Mouse (Mus musculus) kidney, embryonic 15.5 days (tissue): ENCODE results near the gene Efcab2. TPM values are rescaled to one million over a fixed set of nuclear protein-coding genes. Genes with fewer than 3 reads are reported as not detected.
A peak's percentile ranks its signal among the peaks of the same experiment; 100 is the strongest.

Experiments
- ATAC-seq: fragments of 200-750 bp; cut with Nextera tagmentation; replicated peaks from 2 replicates; pipeline ENCODE4 v1.8.0; 2017; ENCODE audit warnings: moderate TSS enrichment; ENCODE audit not compliant: low FRiP score
- H3K27ac ChIP-seq: fragments of 300-500 bp; sonication (generic); 2 replicates; pipeline ENCODE4 v1.5.1; 2015; ENCODE audit warnings: mild to moderate bottlenecking, inconsistent platforms
- H3K27me3 ChIP-seq: fragments of 300-500 bp; sonication (generic); 2 replicates; pipeline ENCODE4 v1.6.1; 2015; ENCODE audit warnings: inconsistent platforms
- H3K36me3 ChIP-seq: fragments of 300-500 bp; sonication (generic); 2 replicates; pipeline ENCODE4 v1.6.1; 2015; ENCODE audit warnings: inconsistent platforms
- H3K4me1 ChIP-seq: fragments of 300-500 bp; sonication (generic); 2 replicates; pipeline ENCODE4 v1.6.1; 2015; ENCODE audit warnings: inconsistent platforms
- H3K4me2 ChIP-seq: fragments of 300-500 bp; sonication (generic); 2 replicates; pipeline ENCODE4 v1.6.1; 2015; ENCODE audit warnings: moderate library complexity, mild to moderate bottlenecking, inconsistent platforms
- H3K4me3 ChIP-seq: fragments of 300-500 bp; sonication (generic); replicated peaks from 2 replicates; pipeline ENCODE4 v1.5.1; 2015; ENCODE audit warnings: mild to moderate bottlenecking, inconsistent platforms
- H3K9ac ChIP-seq: fragments of 300-500 bp; sonication (generic); 2 replicates; pipeline ENCODE4 v1.6.1; 2015; ENCODE audit warnings: mild to moderate bottlenecking, inconsistent platforms
- H3K9me3 ChIP-seq: fragments of 300-500 bp; sonication (generic); replicated peaks from 2 replicates; pipeline ENCODE4 v1.6.1; 2016; ENCODE audit warnings: inconsistent platforms
- WGBS: fragments of 180-500 bp; shearing (Covaris S2); methylation state at CpG from one replicate; pipeline ENCODE4 v1.1.7; 2015; ENCODE audit warnings: mixed read lengths; 5-methylcytosine and 5-hydroxymethylcytosine counted together
- polyA plus RNA-seq: library from polyadenylated mRNA; unstranded; fragments of >200 nt; fragmentation: Nextera tagmentation; extraction: Ambion mirVana; gene quantifications from 2 replicates; pipeline ENCODE4 v1.2.1, GENCODE M21; 2015

Gene Efcab2
- polyA plus RNA-seq, 1 experiment from 2014 or later, result 6.4 TPM

- Histone ChIP-seq H3K9me3 (no peaks in the 10 kb centered on the region), H3K36me3 (no peaks in the 10 kb centered on the region), H3K27me3 (no peaks in the 10 kb centered on the region), H3K4me1 (0 out of 2 replicates have a peak, but pooled peaks cover 4% of the 10 kb centered on the region), H3K4me3 (no peak overlapping the region), H3K27ac (no peak overlapping the region), H3K9ac (no peak overlapping the region), H3K4me2 (no peak overlapping the region)
- WGBS, result 22% methylated on average over 3 of the region's 3 CpGs
- peak; percentile 76 for ATAC-seq
These were observed 43.3 kb downstream of the Efcab2 start for GRCm38 (mm10) chr1:178449172-178449571.

DNA sequence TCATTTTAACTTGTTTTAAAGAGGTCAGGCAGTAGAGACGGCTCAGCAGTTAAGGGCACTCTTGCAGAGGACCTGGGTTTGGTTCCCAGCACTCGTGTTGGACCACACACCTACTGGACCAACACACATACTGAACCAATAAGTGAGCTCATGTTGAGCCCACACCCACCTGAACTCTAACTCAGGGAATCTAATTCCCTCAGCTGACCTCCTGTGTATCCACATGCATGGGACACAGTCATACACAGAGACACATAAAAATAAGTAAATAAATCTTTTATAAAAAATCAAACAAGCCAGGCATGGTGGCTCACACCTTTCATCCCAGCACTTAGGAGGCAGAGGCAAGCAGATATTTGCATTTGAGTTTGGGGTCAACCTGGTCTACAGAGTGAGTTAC is 44.0 kb downstream of the Efcab2 start:
- Histone ChIP-seq H3K27me3 (no peaks in the 10 kb centered on the region), H3K4me3 (no peak overlapping the region), H3K9ac (no peak overlapping the region), H3K36me3 (no peaks in the 10 kb centered on the region), H3K9me3 (no peaks in the 10 kb centered on the region), H3K4me1 (0 out of 2 replicates have a peak, but pooled peaks cover 4% of the 10 kb centered on the region), H3K4me2 (no peak overlapping the region), H3K27ac (no peak overlapping the region)
- ATAC-seq, result no peak
- 77% methylated on average over 2 of the region's 2 CpGs for WGBS

GRCm38 (mm10) chr1:178454125-178454524 is 48.2 kb downstream of the Efcab2 start:
- H3K27me3 ChIP-seq, result no peaks in the 10 kb centered on the region
- H3K4me1 ChIP-seq, result no peaks in the 10 kb centered on the region
- H3K4me2 ChIP-seq, result no peak overlapping the region
- WGBS, result 94% methylated on average over 3 of the region's 3 CpGs
- H3K36me3 ChIP-seq, result no peaks in the 10 kb centered on the region
- H3K4me3 ChIP-seq, result no peak overlapping the region
- no peak overlapping the region for H3K9ac ChIP-seq
- H3K9me3 ChIP-seq, result no peaks in the 10 kb centered on the region
- H3K27ac ChIP-seq, result no peak overlapping the region
- ATAC-seq, result no peak

- no peak overlapping the region for H3K9ac ChIP-seq
- H3K9me3 ChIP-seq, result no peaks in the 10 kb centered on the region
- ATAC-seq, result no peak
- no peak overlapping the region for H3K4me2 ChIP-seq
- H3K27me3 ChIP-seq, result no peaks in the 10 kb centered on the region
- whole genome bisulfite sequencing, result 81% methylated on average over 1 of the region's 1 CpGs
- H3K27ac ChIP-seq, result no peak overlapping the region
- H3K4me1 ChIP-seq, result no peaks in the 10 kb centered on the region
- H3K36me3 ChIP-seq, result no peaks in the 10 kb centered on the region
- H3K4me3 ChIP-seq, result no peak overlapping the region
These were observed 49.2 kb downstream of the Efcab2 start for GRCm38 (mm10) chr1:178455120-178455519.

DNA sequence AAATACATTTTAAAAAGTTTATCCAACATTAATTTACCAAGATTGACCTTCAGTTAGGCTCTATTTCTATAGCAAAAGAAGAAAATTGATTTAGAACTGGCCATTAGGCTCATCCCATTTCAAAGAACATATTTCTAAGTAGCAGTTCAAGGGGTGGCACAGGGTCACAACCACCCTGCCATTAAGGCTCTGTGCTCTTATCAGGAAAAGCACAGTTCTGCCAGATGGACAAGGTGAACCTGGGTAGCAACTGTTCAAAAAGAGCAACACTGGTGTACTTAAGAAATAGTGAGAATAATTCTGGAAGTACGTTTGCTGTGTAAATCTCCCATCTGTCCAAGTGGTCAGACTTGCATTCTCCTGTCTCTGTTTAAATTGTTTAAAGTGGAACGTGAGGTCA is 52.1 kb downstream of the Efcab2 start:
- ATAC-seq, result no peak
- H3K4me1 ChIP-seq, result no peaks in the 10 kb centered on the region
- H3K9me3 ChIP-seq, result no peaks in the 10 kb centered on the region
- no peak overlapping the region for H3K27ac ChIP-seq
- 58% methylated on average over 2 of the region's 2 CpGs for WGBS
- no peak overlapping the region for H3K4me3 ChIP-seq
- no peaks in the 10 kb centered on the region for H3K36me3 ChIP-seq
- no peaks in the 10 kb centered on the region for H3K27me3 ChIP-seq
- H3K4me2 ChIP-seq, result no peak overlapping the region
- H3K9ac ChIP-seq, result no peak overlapping the region

GRCm38 (mm10) chr1:178463712-178464111 is 57.8 kb downstream of the Efcab2 start:
- WGBS, result 0% methylated on average over 2 of the region's 2 CpGs
- Histone ChIP-seq H3K4me3 (no peak overlapping the region), H3K4me1 (no peaks in the 10 kb centered on the region), H3K36me3 (no peaks in the 10 kb centered on the region), H3K9ac (no peak overlapping the region), H3K9me3 (no peaks in the 10 kb centered on the region), H3K27ac (no peak overlapping the region), H3K27me3 (no peaks in the 10 kb centered on the region), H3K4me2 (no peak overlapping the region)
- ATAC-seq, result peak; percentile 94

- 35% methylated on average over 4 of the region's 4 CpGs for WGBS
- Histone ChIP-seq H3K27ac (no peak overlapping the region), H3K36me3 (no peaks in the 10 kb centered on the region), H3K27me3 (no peaks in the 10 kb centered on the region), H3K4me2 (no peak overlapping the region), H3K9ac (no peak overlapping the region), H3K4me1 (no peaks in the 10 kb centered on the region), H3K9me3 (no peaks in the 10 kb centered on the region), H3K4me3 (no peak overlapping the region)
- no peak; the same call in 1 of the 2 replicates for ATAC-seq
These were observed 58.3 kb downstream of the Efcab2 start for GRCm38 (mm10) chr1:178464140-178464539.

DNA sequence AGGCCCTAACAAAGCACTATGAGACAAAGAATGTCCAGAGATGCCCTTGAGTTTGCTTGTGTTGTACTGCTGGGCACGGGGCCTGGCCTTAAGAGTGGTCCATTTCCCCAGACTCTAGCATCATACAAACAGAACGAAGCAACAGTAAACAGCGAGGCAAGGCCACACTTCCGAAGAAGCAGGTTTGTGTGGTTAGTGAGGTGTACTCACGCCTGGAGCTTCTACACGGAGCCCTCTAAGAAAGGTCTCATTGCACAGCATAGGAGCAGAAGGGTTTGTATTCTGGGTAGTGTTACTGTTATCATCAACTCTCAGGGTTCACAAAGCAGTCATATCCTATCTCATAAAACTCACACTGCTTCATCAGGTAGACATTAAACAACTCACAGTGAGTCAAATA is 61.7 kb downstream of the Efcab2 start:
- no peaks in the 10 kb centered on the region for H3K27me3 ChIP-seq
- H3K4me3 ChIP-seq, result no peak overlapping the region
- no peak overlapping the region for H3K4me2 ChIP-seq
- no peak overlapping the region for H3K9ac ChIP-seq
- H3K4me1 ChIP-seq, result no peaks in the 10 kb centered on the region
- ATAC-seq, result no peak
- H3K9me3 ChIP-seq, result no peaks in the 10 kb centered on the region
- H3K36me3 ChIP-seq, result no peaks in the 10 kb centered on the region
- WGBS, result 73% methylated on average over 6 of the region's 6 CpGs
- H3K27ac ChIP-seq, result no peak overlapping the region

DNA sequence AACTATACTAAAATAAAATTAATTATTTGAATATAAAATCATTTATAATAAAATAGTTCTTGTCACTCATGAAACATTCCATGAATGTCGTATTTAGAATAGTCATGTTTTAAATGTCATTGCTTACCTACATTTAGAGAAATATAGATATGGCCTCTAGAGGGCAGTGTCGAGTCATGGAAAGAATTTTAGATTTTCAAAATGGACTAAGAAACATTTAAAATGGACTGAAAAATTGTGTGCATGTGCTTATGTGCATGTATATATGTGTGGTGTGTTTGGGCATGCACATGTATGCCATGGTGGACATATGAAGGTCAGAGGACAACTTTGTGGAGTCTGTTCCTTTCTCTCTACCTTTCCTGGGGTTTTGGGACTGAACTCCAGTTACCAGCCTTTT is 62.4 kb downstream of the Efcab2 start:
- ATAC-seq, result no peak
- H3K4me2 ChIP-seq, result no peak overlapping the region
- H3K9ac ChIP-seq, result no peak overlapping the region
- 7% methylated on average over 2 of the region's 2 CpGs for WGBS
- no peaks in the 10 kb centered on the region for H3K9me3 ChIP-seq
- no peaks in the 10 kb centered on the region for H3K27me3 ChIP-seq
- H3K4me3 ChIP-seq, result no peak overlapping the region
- H3K4me1 ChIP-seq, result no peaks in the 10 kb centered on the region
- no peaks in the 10 kb centered on the region for H3K36me3 ChIP-seq
- no peak overlapping the region for H3K27ac ChIP-seq

DNA sequence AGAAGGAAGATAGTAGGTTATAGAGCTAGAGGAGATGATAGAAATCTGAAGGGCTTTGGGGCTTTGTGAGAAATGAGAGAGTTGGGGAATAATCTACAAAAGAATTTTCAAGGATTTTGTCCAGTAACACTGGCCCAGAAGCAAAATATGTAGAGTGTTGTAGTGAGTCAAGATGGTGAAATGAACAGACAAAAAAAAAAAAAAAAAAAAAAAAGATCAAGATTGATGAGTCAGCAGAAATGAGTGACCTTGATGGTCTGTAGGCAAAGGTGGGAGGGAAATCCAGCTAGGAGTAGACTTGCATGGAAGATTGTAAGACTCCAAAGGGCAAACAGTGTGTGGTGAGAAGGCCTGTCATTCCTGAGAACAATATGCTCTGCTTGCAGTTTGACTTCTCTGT is 78.0 kb downstream of the Efcab2 start:
- ATAC-seq, result no peak
- H3K36me3 ChIP-seq, result no peaks in the 10 kb centered on the region
- H3K4me1 ChIP-seq, result no peaks in the 10 kb centered on the region
- no peak overlapping the region for H3K9ac ChIP-seq
- no peak overlapping the region for H3K4me3 ChIP-seq
- no peaks in the 10 kb centered on the region for H3K27me3 ChIP-seq
- H3K9me3 ChIP-seq, result no peaks in the 10 kb centered on the region
- no peak overlapping the region for H3K27ac ChIP-seq
- no peak overlapping the region for H3K4me2 ChIP-seq

DNA sequence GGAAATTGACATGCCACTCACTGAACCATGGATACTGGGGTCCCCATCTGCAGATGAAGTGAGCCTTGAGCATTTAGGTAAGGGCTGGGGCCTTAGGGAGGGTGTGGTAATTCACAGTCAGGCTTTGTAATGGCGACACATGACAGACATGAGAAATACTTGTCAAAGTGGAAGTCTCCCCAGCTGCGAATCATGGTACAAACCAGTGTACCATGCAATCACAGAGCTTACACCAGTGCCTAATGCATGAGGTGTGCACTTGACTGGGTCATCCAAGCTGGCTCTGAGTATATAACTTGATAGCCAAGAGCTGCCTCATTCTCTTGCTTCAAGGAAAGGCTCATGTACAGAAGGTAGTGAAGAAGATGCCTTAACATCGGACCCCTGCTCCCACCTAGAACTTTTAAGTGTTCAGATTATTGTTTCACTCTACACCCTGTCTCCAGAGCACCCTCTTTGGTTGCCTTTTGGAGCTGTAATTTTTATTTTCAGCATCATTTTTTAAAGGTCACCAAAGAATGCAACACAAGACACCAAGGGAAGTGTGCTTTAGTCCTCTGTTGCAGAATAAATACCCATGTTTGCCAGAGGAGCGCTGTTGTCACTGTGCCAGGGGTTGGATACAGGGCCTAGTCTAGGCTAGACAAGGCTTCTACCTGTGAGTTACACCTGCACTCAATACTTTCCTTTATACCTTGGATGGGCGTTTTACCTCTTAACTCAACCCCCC is 79.4 kb downstream of the Efcab2 start:
- no peak for ATAC-seq
- H3K36me3 ChIP-seq, result no peaks in the 10 kb centered on the region
- no peaks in the 10 kb centered on the region for H3K9me3 ChIP-seq
- no peak overlapping the region for H3K4me2 ChIP-seq
- H3K27me3 ChIP-seq, result no peaks in the 10 kb centered on the region
- H3K9ac ChIP-seq, result no peak overlapping the region
- H3K4me1 ChIP-seq, result peaks cover 6% of the 10 kb centered on the region; the same call in 1 of the 2 replicates
- 86% methylated on average over 5 of the region's 5 CpGs for WGBS
- H3K4me3 ChIP-seq, result no peak overlapping the region
- H3K27ac ChIP-seq, result no peak overlapping the region

DNA sequence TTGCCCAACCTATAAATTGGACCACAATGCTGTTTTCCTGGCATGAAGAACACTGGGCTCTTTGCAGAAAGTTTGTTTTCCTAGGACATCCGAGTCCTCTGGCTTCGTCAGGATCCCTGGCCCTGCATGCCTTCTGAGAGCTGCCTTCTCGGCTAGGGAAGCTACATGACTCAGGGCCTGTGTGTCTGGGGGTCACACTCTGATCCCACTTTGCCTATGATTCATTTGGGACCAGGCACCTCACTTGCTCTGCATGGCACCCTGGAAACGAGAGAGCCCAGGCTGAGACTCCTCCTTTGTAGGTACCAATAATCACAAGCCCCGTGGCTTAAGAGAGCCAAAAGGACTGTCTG is 80.0 kb downstream of the Efcab2 start:
- H3K4me3 ChIP-seq, result no peak overlapping the region
- ATAC-seq, result no peak

DNA sequence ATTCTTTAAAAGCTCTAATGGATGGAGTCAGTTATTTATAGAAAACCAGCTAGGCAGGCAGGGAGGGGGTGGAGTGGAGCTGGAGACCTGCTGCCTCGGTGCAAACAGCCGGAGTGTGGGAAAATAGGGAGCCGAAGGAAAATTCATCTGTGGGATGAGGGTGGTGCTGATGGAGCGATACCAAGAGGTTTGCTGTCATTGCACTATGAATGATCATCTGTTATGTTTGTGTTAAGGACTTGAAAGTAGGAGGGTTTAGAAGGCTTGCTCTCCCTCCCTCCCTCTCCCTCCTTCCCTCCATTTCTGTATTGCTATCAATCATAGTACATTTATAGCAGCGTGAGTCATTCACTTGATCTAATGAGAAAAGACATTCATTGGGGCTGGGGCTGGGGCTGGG is 80.9 kb downstream of the Efcab2 start:
- H3K36me3 ChIP-seq, result no peaks in the 10 kb centered on the region
- H3K9ac ChIP-seq, result no peak overlapping the region
- WGBS, result 56% methylated on average over 5 of the region's 5 CpGs
- H3K9me3 ChIP-seq, result no peaks in the 10 kb centered on the region
- ATAC-seq, result no peak
- peaks cover 6% of the 10 kb centered on the region; the same call in 1 of the 2 replicates for H3K4me1 ChIP-seq
- no peak overlapping the region for H3K4me3 ChIP-seq
- H3K27me3 ChIP-seq, result no peaks in the 10 kb centered on the region
- H3K27ac ChIP-seq, result no peak overlapping the region
- no peak overlapping the region for H3K4me2 ChIP-seq

More for the DNA sequence above, 80.0 kb downstream of the Efcab2 start:
- Histone ChIP-seq H3K9ac (no peak overlapping the region), H3K36me3 (no peaks in the 10 kb centered on the region), H3K9me3 (no peaks in the 10 kb centered on the region), H3K4me1 (peaks cover 6% of the 10 kb centered on the region; the same call in 1 of the 2 replicates), H3K27me3 (no peaks in the 10 kb centered on the region), H3K4me2 (no peak overlapping the region), H3K27ac (no peak overlapping the region)
- WGBS, result 50% methylated on average over 5 of the region's 5 CpGs
